Mouse (Mus musculus): ENCODE results near the gene Fez2. TPM values are rescaled to one million over a fixed set of nuclear protein-coding genes. Genes with fewer than 3 reads are reported as not detected.

Fez2 gene
- polyA plus RNA-seq, 1 experiment from 2014 or later: 39.2 TPM

DNA sequence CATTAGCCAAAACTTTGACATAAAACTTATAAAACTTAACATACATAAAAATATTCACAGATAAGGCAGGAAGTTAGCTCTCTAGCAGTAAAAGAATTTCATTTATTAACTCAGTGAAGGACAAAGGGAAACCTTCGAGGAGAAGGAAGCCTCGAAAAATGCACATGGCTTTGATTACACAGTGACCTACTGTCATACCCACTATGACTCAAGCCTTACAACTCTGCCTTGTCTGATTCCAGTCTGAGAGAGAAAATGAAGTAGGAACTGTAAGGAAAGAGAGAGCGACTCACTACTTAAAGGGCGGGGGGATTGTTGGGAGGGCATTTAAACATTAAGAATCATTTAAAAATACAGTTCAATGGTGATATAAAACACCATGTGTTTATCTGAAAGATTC lies 14.7 kb downstream of the Fez2 start:
- H3K9me3 ChIP-seq (replicated peaks): no peaks in the 10 kb centered on the region
- no peaks in the 10 kb centered on the region for H3K27me3 ChIP-seq (ENCODE audit: low read depth, poor library complexity, severe bottlenecking)
- H3K4me1 ChIP-seq: peaks cover 4% of the 10 kb centered on the region
- 80% methylated on average over 4 of the region's 4 CpGs for WGBS
- no peak for DNase-seq (ENCODE audit: low spot score)
- H3K27ac ChIP-seq: no peak overlapping the region
- peaks cover 33% of the 10 kb centered on the region for H3K36me3 ChIP-seq
- H3K4me3 ChIP-seq: no peak overlapping the region

DNA sequence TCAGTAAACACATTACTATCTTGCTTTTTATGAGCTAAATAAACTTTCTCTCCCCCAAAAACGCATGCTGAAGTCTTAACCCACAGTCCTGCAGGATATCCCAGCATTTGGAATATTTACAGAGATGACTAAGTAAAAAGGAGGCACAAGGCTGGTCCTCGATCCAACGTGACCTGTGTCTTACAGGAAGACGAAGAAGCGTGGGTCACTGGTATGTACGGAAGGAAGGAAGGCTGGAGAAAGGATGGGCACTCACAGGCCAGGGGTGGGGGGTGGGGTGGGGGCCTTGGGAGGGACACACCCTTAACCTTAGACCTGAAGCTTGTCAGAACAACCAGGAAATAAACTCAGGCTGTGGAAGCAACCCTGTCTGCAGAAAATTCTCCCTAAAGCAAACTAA lies 15.8 kb downstream of the Fez2 start:
- no peak overlapping the region for H3K4me3 ChIP-seq
- no peaks in the 10 kb centered on the region for H3K9me3 ChIP-seq (replicated peaks)
- DNase-seq (ENCODE audit: low spot score): no peak
- H3K36me3 ChIP-seq: peaks cover 33% of the 10 kb centered on the region
- WGBS: 79% methylated on average over 6 of the region's 6 CpGs
- no peaks in the 10 kb centered on the region for H3K27me3 ChIP-seq (ENCODE audit: low read depth, poor library complexity, severe bottlenecking)
- H3K4me1 ChIP-seq: peaks cover 4% of the 10 kb centered on the region; the same call in 1 of the 2 replicates
- no peak overlapping the region for H3K27ac ChIP-seq

DNA sequence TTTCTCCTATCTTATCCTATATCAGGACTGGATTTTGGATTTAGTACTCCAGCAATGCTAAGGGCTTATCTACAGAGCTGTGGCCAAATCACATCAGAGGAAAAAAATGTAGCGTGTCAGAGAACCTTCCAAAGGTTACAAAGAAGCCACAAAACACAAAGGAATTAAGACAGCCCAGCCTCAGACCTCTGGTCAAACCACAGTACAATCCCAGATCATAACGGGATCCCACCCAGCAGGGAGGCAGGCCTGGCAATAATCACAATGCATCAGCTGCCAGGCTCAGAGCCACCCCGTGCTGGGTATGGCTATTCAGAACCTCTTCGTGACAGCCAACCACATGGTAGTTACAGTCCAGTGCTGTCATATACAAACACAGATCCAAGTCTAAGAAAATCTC lies 16.2 kb downstream of the Fez2 start:
- Histone ChIP-seq H3K9me3 (replicated peaks) (no peaks in the 10 kb centered on the region), H3K36me3 (peaks cover 33% of the 10 kb centered on the region), H3K4me3 (no peak overlapping the region), H3K27me3 (ENCODE audit: low read depth, poor library complexity, severe bottlenecking) (no peaks in the 10 kb centered on the region), H3K4me1 (peaks cover 4% of the 10 kb centered on the region; the same call in 1 of the 2 replicates), H3K27ac (no peak overlapping the region)
- no peak for DNase-seq (ENCODE audit: low spot score)
- 62% methylated on average over 4 of the region's 4 CpGs for WGBS

DNA sequence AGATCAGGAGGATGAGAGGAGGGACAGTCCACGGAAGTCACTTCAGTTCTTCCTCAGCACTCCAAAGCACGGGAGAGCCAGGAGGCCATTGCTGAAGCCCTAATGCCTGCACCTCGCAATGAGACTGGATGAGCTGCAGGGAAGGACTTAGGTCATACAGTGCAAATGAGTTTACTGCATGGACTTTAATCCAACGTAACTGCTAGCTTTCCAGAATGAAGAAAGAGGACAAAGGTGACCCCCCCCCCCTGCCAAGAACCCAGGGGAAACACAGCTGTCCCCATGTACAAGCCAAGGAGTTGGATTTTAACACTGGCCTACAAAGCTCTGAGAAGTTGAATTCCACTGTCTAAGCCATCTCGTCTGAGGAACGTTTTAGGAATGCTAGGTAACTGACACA lies 16.6 kb downstream of the Fez2 start:
- Histone ChIP-seq H3K4me1 (peaks cover 4% of the 10 kb centered on the region; the same call in 1 of the 2 replicates), H3K9me3 (replicated peaks) (no peaks in the 10 kb centered on the region), H3K27me3 (ENCODE audit: low read depth, poor library complexity, severe bottlenecking) (no peaks in the 10 kb centered on the region), H3K27ac (no peak overlapping the region), H3K4me3 (no peak overlapping the region), H3K36me3 (peaks cover 33% of the 10 kb centered on the region)
- WGBS: 80% methylated on average over 6 of the region's 6 CpGs
- DNase-seq (ENCODE audit: low spot score): no peak

DNA sequence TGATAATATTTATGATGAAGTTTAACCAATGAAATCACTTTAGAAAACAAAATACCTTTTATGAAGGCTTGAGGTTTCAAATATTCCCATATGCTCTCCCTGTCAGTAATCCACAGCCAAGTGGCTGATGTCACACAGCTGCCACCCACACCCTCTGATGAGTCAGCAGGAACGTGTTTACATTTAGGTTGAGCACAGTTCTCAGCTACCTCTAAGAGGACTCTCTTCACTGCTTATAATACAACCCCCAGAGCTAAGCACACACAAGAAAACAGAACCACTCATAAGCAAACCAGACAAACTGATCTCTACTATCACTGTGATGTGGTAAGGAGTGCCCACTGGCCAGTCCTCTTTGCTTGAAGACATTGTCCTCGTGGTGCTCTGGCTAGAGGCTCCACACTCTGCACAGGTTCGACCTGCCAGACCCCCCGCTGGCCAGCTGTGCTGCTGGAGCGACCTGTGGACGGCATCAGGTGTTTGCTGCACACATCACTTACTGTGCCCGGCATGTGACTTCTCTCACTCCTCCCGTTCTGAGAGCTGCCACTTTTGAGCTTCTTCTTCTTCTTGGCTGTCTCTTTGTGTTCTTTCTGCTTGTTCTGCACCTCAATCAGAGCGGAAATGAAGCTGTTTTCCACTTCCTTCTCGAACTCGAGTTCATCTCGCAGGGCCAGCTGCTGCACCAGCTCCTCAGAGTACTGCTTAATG lies 17.7 kb downstream of the Fez2 start:
- H3K4me3 ChIP-seq: no peak overlapping the region

DNA sequence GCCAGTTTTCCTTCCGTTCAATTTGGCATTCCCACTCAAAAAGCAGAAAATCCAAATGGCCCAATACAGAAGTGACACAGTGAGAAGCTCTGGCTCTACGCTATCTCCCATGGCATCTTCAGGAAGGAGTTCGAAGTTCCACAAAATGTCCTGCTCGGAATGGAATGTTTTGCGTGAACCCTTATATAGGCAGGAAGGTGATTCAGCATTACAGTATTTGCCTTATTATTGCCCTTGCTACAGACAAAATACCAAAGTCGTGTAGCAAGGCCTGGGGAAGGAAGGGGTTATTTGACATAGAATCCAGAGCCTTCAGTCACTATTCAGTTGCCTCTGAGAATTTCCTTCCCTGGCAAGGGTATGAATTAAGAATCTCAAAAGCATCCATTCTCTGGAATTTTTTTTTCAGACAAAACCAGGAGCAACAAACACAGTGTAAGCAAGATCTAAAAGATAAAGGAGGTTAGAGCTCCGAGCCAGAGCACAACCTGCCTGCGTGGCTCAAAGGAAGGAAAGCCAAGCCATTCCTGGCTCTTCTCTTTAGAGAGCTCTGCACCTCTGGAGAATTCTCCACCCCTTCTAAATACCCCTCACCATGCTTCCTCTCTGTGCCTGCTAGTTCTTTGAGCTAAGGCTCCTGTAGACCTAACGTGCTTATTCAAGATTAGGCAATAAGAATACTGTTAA lies 25.4 kb downstream of the Fez2 start:
- no peak overlapping the region for H3K27ac ChIP-seq
- DNase-seq (ENCODE audit: low spot score): peak; percentile 5
- H3K4me1 ChIP-seq: no peaks in the 10 kb centered on the region
- 76% methylated on average over 9 of the region's 9 CpGs for WGBS
- no peaks in the 10 kb centered on the region for H3K27me3 ChIP-seq (ENCODE audit: low read depth, poor library complexity, severe bottlenecking)
- no peak overlapping the region for H3K4me3 ChIP-seq
- 0 out of 2 replicates have a peak, but pooled peaks cover 3% of the 10 kb centered on the region for H3K36me3 ChIP-seq
- H3K9me3 ChIP-seq (replicated peaks): no peaks in the 10 kb centered on the region

More for the DNA sequence above, 17.7 kb downstream of the Fez2 start:
- H3K9me3 ChIP-seq (replicated peaks): no peaks in the 10 kb centered on the region
- 84% methylated on average over 12 of the region's 12 CpGs for WGBS
- H3K27me3 ChIP-seq (ENCODE audit: low read depth, poor library complexity, severe bottlenecking): no peaks in the 10 kb centered on the region
- peaks cover 33% of the 10 kb centered on the region for H3K36me3 ChIP-seq
- H3K27ac ChIP-seq: no peak overlapping the region
- H3K4me1 ChIP-seq: peaks cover 4% of the 10 kb centered on the region; the same call in 1 of the 2 replicates
- DNase-seq (ENCODE audit: low spot score): no peak

DNA sequence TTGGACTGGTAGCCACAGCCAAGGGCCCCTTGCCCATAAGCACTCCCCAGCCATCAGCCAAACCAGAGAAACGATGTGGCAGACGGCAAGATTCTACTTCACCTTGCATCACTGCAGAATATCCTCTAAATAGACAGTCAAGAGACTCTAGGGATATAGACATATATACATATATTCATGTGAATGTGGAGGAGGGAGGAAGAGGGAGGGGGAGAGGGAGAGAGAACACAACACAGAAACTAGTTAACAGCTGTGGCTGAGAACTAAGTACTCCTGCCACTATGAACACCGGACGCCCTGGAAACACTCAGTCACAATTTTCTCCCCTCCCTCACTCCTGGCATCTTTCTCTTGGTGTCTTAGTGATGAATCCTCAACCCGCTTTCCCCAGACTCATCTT lies 28.4 kb downstream of the Fez2 start:
- Histone ChIP-seq H3K27me3 (ENCODE audit: low read depth, poor library complexity, severe bottlenecking) (no peaks in the 10 kb centered on the region), H3K27ac (no peak overlapping the region), H3K9me3 (replicated peaks) (no peaks in the 10 kb centered on the region), H3K36me3 (0 out of 2 replicates have a peak, but pooled peaks cover 3% of the 10 kb centered on the region), H3K4me1 (no peaks in the 10 kb centered on the region), H3K4me3 (no peak overlapping the region)
- DNase-seq (ENCODE audit: low spot score): no peak
- 90% methylated on average over 5 of the region's 5 CpGs for WGBS

DNA sequence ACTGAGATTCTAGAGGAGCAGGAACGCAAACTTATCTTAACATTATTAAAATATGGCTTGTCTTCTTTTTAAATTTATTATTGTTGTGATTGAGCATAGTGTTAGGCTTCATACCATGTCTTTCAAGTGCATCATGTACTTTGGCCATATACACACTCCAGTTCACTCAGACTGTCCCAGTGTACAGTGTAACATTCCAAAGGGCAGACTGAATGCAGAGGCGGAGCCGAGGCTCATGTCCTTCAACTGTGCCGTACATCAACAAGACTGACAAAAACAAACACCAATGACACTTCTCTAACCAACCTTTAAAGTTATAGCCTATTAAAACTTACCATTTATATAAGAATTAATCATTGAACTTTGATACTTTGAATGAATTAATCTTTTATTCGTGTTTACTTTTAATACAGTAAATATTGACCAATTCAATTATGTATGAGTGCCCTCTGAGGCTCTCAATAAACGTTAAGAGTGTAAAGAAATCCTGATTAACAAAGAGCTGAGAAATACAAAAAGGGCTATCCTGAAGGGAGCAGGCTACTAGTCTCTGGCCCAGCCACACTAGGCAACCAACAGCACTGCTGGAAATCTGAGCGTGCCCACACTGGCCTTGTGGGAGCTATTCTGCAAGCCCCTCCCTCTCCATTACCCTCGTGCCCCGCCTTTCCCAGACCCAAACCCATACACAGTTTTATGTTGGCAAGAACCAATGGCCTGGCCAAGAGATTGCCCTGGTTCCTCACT lies 29.7 kb downstream of the Fez2 start:
- Histone ChIP-seq H3K27me3 (ENCODE audit: low read depth, poor library complexity, severe bottlenecking) (no peaks in the 10 kb centered on the region), H3K36me3 (no peaks in the 10 kb centered on the region), H3K4me1 (no peaks in the 10 kb centered on the region), H3K4me3 (no peak overlapping the region), H3K27ac (no peak overlapping the region), H3K9me3 (replicated peaks) (no peaks in the 10 kb centered on the region)
- WGBS: 86% methylated on average over 9 of the region's 9 CpGs
- DNase-seq (ENCODE audit: low spot score): peak; percentile 19

DNA sequence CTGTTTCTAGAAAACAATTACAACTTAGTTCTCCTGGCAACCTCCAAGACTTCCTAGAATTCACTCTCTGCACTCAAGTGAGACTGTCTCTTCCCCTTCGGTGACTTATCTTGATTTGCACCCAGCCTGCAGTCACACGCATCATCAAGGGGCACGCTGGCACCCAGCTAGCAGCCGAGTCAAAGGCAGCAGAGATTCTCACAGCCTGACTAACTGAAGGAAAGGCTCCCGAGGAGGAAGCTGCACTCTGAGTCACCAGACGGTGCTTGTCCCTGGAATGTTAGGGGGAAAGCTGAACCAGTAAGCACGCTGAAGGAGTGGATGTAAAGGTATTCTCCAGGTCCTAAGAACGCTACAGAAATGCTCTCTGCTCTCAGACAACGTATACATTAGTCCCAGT lies 30.3 kb downstream of the Fez2 start:
- DNase-seq (ENCODE audit: low spot score): no peak
- no peak overlapping the region for H3K27ac ChIP-seq
- H3K4me1 ChIP-seq: no peaks in the 10 kb centered on the region
- H3K4me3 ChIP-seq: no peak overlapping the region
- peaks cover 3% of the 10 kb centered on the region for H3K36me3 ChIP-seq
- 84% methylated on average over 9 of the region's 9 CpGs for WGBS
- no peaks in the 10 kb centered on the region for H3K9me3 ChIP-seq (replicated peaks)
- no peaks in the 10 kb centered on the region for H3K27me3 ChIP-seq (ENCODE audit: low read depth, poor library complexity, severe bottlenecking)

DNA sequence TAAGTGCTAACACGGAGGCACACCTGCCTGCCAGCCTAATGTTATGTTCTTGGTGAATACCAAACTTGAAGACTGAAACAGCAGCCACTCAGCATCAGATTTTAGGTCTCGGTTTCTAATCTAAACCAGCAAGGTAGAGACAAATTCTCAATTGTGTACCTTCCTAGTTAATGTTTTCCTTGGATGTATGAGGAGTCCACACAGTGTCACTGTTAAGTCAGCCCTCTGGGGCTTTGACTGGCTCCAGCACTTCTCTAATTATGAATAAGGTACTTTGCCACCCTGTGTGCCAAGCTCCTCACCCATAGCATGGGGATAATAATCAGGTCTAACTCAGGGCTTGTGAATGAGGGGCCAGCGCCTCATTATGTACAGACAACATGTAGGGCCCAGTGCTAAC lies 35.6 kb downstream of the Fez2 start:
- WGBS: 92% methylated on average over 3 of the region's 3 CpGs
- Histone ChIP-seq H3K27me3 (ENCODE audit: low read depth, poor library complexity, severe bottlenecking) (no peaks in the 10 kb centered on the region), H3K36me3 (peaks cover 31% of the 10 kb centered on the region), H3K4me1 (no peaks in the 10 kb centered on the region), H3K4me3 (no peak overlapping the region), H3K9me3 (replicated peaks) (no peaks in the 10 kb centered on the region), H3K27ac (no peak overlapping the region)
- no peak for DNase-seq (ENCODE audit: low spot score)

DNA sequence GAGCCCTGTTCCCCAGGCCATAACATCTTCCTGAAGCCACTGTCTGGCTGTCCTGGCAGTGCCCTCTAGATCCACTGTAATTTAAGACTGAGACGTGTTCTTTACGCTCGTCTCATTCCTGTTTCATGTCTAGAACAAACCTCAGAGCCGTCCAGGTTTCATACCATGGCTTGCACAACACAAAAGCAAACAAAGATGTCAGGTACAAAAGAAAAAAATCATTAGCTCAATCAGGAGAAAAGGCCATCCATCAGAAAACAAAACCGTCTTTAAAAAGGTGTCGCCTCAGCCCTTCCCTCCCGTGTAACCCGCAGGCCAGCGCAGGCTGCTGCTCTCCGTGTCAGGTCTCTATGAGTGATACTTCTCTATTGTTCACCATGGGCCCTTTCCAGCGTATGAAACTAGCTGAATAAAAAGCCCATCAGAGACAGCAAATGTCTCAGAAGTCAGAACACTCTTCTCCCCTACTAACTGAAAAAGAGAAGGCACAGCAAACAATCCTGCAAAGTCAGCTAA lies 38.2 kb downstream of the Fez2 start:
- Histone ChIP-seq H3K4me3 (no peak overlapping the region), H3K27ac (no peak overlapping the region), H3K4me1 (0 out of 2 replicates have a peak, but pooled peaks cover under 1% of the 10 kb centered on the region), H3K27me3 (ENCODE audit: low read depth, poor library complexity, severe bottlenecking) (no peaks in the 10 kb centered on the region), H3K9me3 (replicated peaks) (no peaks in the 10 kb centered on the region), H3K36me3 (peaks cover 34% of the 10 kb centered on the region)
- no peak for DNase-seq (ENCODE audit: low spot score)
- 89% methylated on average over 11 of the region's 11 CpGs for WGBS

DNA sequence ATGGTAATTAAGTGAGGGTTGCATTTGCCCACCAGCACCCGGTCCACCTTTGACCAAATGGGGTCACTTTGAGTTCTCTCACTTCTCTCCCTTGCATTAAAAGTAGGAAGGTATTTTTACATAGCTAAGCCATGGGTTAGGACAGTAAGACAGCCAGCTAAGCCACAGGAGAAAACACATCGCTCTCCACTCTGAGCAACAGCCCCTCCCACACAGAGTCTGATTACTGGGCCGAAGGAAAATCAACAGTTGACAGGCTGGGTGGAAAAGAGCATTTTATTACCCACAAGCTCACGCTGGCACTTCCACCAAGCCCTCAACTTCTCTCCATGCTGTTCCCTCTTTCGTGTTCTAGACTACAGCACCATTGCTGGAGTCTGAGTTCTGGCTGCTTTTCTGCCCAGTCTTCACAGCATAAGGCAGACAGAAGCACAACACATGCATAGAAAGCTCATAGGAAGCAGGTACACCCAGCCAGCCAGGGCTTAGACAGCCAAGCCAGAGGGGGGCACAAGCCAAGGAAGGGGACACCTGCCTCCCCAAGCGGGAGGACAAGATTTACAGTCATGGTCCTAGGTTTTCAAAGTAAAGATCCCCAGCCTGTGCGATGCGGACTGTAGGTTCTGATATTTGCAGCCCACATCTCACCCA lies 38.7 kb downstream of the Fez2 start:
- H3K4me1 ChIP-seq: 0 out of 2 replicates have a peak, but pooled peaks cover 3% of the 10 kb centered on the region
- 70% methylated on average over 8 of the region's 8 CpGs for WGBS
- peaks cover 40% of the 10 kb centered on the region for H3K36me3 ChIP-seq
- no peak overlapping the region for H3K27ac ChIP-seq
- DNase-seq (ENCODE audit: low spot score): peak; percentile 26
- H3K9me3 ChIP-seq (replicated peaks): no peaks in the 10 kb centered on the region
- H3K27me3 ChIP-seq (ENCODE audit: low read depth, poor library complexity, severe bottlenecking): no peaks in the 10 kb centered on the region
- no peak overlapping the region for H3K4me3 ChIP-seq
